Mouse (Mus musculus) stomach, postnatal 0 days (tissue): ENCODE results near the gene Top2a.

Experiments used
- CTCF ChIP-seq: IDR thresholded peaks from 2 replicates; pipeline ENCODE4 v1.5.1; 2016; ENCODE audit warnings: antibody characterized with exemption, low read depth, mild to moderate bottlenecking, moderate library complexity
- EP300 ChIP-seq: optimal IDR thresholded peaks from 2 replicates; pipeline ENCODE3; 2016; ENCODE audit warnings: antibody characterized with exemption

DNA sequence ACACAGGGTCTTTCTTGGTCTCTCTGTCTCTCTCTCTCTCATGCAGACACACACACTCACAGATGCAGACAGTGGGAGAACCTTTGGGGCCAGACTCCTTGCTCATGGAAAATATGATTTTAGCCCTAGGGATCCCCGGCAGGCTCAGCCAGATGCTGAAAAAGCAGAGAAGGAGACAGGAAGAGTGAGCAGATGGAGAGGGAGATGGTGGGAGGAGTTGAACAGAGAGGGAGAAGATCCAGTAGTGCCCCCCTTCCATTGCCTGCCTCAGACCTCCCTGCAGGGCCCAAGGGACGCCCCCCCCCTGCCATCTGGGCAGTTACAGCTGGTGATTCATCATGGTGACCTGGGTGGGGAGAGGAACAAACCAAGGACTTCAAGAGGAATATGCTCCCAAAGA, 23.7 kb upstream of the Top2a start:
- TF ChIP-seq EP300 (no peak), CTCF (no peak)
